Mouse (Mus musculus) forebrain, embryonic 14.5 days (tissue): ENCODE results near the gene Rbm47. TPM values are rescaled to one million over a fixed set of nuclear protein-coding genes. Genes with fewer than 3 reads are reported as not detected.

Experiments used
- ATAC-seq: fragments of 200-750 bp; cut with Nextera tagmentation; 2 replicates; pipeline ENCODE4 v1.8.0; 2017; ENCODE audit warnings: mild to moderate bottlenecking, moderate library complexity
- DNase-seq: peaks from one replicate; pipeline ENCODE4 v3.0.0-alpha.2; 2015; ENCODE audit warnings: low spot score
- H3K27ac ChIP-seq: fragments of 300-500 bp; sonication (generic); 2 replicates; pipeline ENCODE4 v1.5.1; 2014; ENCODE audit warnings: low read depth, mild to moderate bottlenecking, control low read depth, low read length, moderate library complexity
- H3K27me3 ChIP-seq: fragments of 300-500 bp; sonication (generic); replicated peaks from 2 replicates; pipeline ENCODE4 v1.6.1; 2014; ENCODE audit warnings: low read length, control low read depth, mixed read lengths; ENCODE audit not compliant: control insufficient read depth, insufficient read depth
- H3K36me3 ChIP-seq: fragments of 300-500 bp; sonication (generic); 2 replicates; pipeline ENCODE4 v1.6.1; 2014; ENCODE audit warnings: low read length, control low read depth; ENCODE audit not compliant: control insufficient read depth, insufficient read depth
- H3K4me1 ChIP-seq: fragments of 300-500 bp; sonication (generic); 2 replicates; pipeline ENCODE4 v1.6.1; 2014; ENCODE audit warnings: antibody characterized with exemption, low read length, control low read depth; ENCODE audit not compliant: control insufficient read depth, insufficient read depth
- H3K4me2 ChIP-seq: fragments of 300-500 bp; sonication (generic); 2 replicates; pipeline ENCODE4 v1.6.1; 2014; ENCODE audit warnings: mild to moderate bottlenecking, control low read depth, low read length
- H3K4me3 ChIP-seq: fragments of 300-500 bp; sonication (generic); 2 replicates; pipeline ENCODE4 v1.5.1; 2014; ENCODE audit warnings: low read depth, low read length, control low read depth
- H3K9ac ChIP-seq: fragments of 300-500 bp; sonication (generic); 2 replicates; pipeline ENCODE4 v1.6.1; 2014; ENCODE audit warnings: mild to moderate bottlenecking, low read length, control low read depth, moderate library complexity
- H3K9me3 ChIP-seq: fragments of 300-500 bp; sonication (generic); replicated peaks from 2 replicates; pipeline ENCODE4 v1.6.1; 2016; ENCODE audit warnings: low read length, control low read depth, mixed read lengths; ENCODE audit not compliant: control insufficient read depth
- whole genome bisulfite sequencing: fragments of 180-500 bp; shearing (Covaris S2); extraction: QIAGEN DNeasy Blood & Tissue Kit; methylation state at CpG from one replicate; pipeline ENCODE4 v1.1.7; 2014; 5-methylcytosine and 5-hydroxymethylcytosine counted together
- polyA plus RNA-seq: library from polyadenylated mRNA; unstranded; fragments of >200 nt; fragmentation: Nextera tagmentation; extraction: Ambion mirVana; gene quantifications from 2 replicates; pipeline ENCODE4 v1.2.1, GENCODE M21; 2014

The Rbm47 gene
- polyA plus RNA-seq, 1 experiment from 2014 or later, result 2.2 TPM

GRCm38 (mm10) chr5:66089600-66089999 lies 83.3 kb downstream of the Rbm47 start:
- Histone ChIP-seq H3K27ac (no peak overlapping the region), H3K9ac (no peak overlapping the region), H3K4me2 (no peak overlapping the region), H3K4me3 (no peak overlapping the region), H3K27me3 (no peaks in the 10 kb centered on the region), H3K4me1 (no peaks in the 10 kb centered on the region), H3K36me3 (no peaks in the 10 kb centered on the region), H3K9me3 (no peaks in the 10 kb centered on the region)
- 84% methylated on average over 4 of the region's 4 CpGs for WGBS
- ATAC-seq (no peak), DNase-seq (no peak)

GRCm38 (mm10) chr5:66088902-66089295 lies 84.0 kb downstream of the Rbm47 start:
- no peak overlapping the region for H3K27ac ChIP-seq
- WGBS, result 86% methylated on average over 5 of the region's 5 CpGs
- H3K4me2 ChIP-seq, result no peak overlapping the region
- H3K4me3 ChIP-seq, result no peak overlapping the region
- ATAC-seq, result no peak
- H3K4me1 ChIP-seq, result no peaks in the 10 kb centered on the region
- H3K27me3 ChIP-seq, result no peaks in the 10 kb centered on the region
- no peak overlapping the region for H3K9ac ChIP-seq
- no peaks in the 10 kb centered on the region for H3K36me3 ChIP-seq
- no peak for DNase-seq
- H3K9me3 ChIP-seq, result no peaks in the 10 kb centered on the region

DNA sequence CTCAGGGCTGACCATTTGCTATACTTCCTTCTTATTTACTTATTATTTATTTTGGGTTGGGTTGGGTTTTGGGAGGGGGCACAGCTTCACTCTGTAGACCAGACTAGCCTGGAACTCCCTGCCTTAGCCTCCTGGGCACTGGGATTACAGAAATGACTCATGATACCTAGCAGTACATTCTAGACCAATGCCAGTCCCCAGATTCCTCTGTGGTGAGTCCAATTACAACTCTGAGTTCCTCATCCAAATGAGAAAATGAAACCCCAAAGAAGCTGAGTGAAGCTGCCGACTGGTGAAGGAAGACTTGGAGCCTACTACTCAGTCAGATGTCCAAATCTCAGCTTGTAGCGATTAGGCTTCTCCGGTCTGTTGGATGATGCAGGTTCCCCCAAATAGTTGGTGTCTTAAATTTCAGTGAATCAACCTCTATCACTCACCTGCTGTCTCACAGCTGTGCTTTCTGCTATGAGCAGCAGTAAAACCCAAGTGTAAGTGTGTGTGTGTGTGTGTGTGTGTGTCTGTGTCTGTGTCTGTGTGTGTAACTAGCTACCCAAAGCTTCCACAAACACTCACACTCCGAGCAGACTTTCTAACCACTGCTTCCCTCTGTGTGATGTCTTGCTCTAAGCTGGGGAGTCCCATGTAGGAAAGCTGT lies 84.5 kb downstream of the Rbm47 start:
- WGBS, result 91% methylated on average over 4 of the region's 4 CpGs

DNA sequence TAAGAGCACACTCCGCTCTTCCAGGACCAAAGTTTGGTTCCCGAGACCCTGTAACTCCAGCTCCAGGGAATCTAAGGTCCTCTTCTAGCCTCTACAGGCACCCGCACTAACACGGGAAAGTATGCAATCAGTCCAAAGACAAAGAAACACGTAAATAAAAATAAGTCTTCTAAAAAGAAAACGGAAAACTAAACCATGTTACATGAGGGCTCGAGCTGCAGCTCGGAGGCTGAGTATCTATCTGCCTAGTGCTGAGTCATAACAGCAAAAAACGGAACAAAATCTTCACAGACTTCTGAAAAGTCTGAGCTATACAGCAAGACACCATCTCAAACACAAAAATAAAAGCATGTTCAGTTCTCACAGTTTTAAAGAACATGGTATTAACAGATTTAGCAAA lies 86.0 kb downstream of the Rbm47 start:
- no peak overlapping the region for H3K4me2 ChIP-seq
- H3K4me3 ChIP-seq, result no peak overlapping the region
- H3K27ac ChIP-seq, result no peak overlapping the region
- no peaks in the 10 kb centered on the region for H3K4me1 ChIP-seq
- H3K36me3 ChIP-seq, result no peaks in the 10 kb centered on the region
- ATAC-seq, result no peak
- DNase-seq, result no peak
- no peaks in the 10 kb centered on the region for H3K27me3 ChIP-seq
- H3K9ac ChIP-seq, result no peak overlapping the region
- 88% methylated on average over 9 of the region's 9 CpGs for WGBS
- H3K9me3 ChIP-seq, result no peaks in the 10 kb centered on the region

More for the DNA sequence above, 84.5 kb downstream of the Rbm47 start:
- Histone ChIP-seq H3K27ac (no peak overlapping the region), H3K4me1 (no peaks in the 10 kb centered on the region), H3K27me3 (no peaks in the 10 kb centered on the region), H3K9ac (no peak overlapping the region), H3K36me3 (no peaks in the 10 kb centered on the region), H3K4me2 (no peak overlapping the region), H3K9me3 (no peaks in the 10 kb centered on the region), H3K4me3 (no peak overlapping the region)
- no peak for ATAC-seq
- no peak for DNase-seq

DNA sequence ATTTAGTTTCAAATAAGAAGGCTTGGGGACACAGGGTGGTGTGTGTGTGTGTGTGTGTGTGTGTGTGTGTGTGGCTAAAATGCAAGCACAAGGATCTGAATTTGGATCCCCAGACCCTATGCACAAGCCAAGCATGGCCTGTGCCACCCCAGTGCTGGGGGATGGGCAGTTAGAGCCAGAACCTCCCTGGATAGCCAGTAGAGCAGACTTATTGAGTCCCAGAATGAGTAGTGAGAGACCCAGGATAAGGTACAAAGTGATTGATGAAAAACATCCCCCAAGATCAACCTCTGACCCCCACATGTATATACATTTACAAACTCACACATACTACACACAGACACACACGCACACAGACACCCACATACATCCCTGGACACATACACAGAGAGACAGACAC lies 86.6 kb downstream of the Rbm47 start:
- H3K36me3 ChIP-seq, result no peaks in the 10 kb centered on the region
- DNase-seq (no peak), ATAC-seq (no peak)
- no peaks in the 10 kb centered on the region for H3K9me3 ChIP-seq
- no peak overlapping the region for H3K4me3 ChIP-seq
- WGBS, result 89% methylated on average over 1 of the region's 1 CpGs
- H3K4me2 ChIP-seq, result no peak overlapping the region
- H3K27me3 ChIP-seq, result no peaks in the 10 kb centered on the region
- no peak overlapping the region for H3K27ac ChIP-seq
- no peaks in the 10 kb centered on the region for H3K4me1 ChIP-seq
- no peak overlapping the region for H3K9ac ChIP-seq

DNA sequence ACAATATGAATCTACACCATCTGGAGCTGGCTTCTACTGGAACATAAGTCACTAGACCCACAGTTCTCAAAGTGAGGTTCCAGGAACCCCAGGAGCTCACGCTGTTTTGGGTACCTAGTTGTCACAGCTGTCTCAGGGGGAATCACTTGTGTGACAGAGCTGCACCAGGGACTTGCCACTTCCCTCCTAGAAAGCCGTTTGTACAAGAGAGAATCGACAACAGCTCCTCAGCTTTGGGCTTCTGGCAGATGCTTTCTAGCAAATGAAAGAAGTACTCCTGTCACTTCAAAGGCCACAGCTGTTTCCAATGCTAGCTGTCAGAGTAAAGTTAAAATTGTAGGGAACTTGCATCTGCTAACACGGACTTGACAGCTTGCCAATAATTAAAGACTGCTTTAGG lies 87.4 kb downstream of the Rbm47 start:
- ATAC-seq, result no peak
- Histone ChIP-seq H3K27ac (no peak overlapping the region), H3K9me3 (no peaks in the 10 kb centered on the region), H3K36me3 (no peaks in the 10 kb centered on the region), H3K9ac (no peak overlapping the region), H3K4me1 (no peaks in the 10 kb centered on the region), H3K4me3 (no peak overlapping the region), H3K4me2 (no peak overlapping the region), H3K27me3 (no peaks in the 10 kb centered on the region)
- 52% methylated on average over 4 of the region's 4 CpGs for WGBS
- DNase-seq, result peak; percentile 58

DNA sequence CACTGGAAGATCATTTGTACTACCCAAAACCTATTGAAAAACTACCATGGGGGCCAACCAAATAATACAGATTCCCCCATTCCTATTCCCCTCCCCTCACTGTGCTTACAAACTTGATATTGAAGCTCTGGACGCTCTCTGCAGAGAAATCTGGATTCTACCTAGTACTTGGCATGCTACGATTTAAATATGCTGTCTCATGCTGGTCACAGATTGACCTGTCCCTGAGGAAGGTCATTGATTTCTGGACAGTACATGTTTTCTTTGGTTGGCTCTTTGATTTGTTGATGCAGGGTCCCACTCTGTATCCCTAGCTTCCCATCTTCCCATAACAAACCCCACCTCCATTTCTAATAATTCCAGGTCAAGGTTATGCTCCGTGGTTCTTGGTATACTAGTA lies 88.4 kb downstream of the Rbm47 start:
- no peaks in the 10 kb centered on the region for H3K9me3 ChIP-seq
- H3K4me1 ChIP-seq, result no peaks in the 10 kb centered on the region
- H3K4me2 ChIP-seq, result no peak overlapping the region
- H3K27ac ChIP-seq, result no peak overlapping the region
- H3K36me3 ChIP-seq, result no peaks in the 10 kb centered on the region
- no peak for DNase-seq
- H3K4me3 ChIP-seq, result no peak overlapping the region
- H3K9ac ChIP-seq, result no peak overlapping the region
- H3K27me3 ChIP-seq, result no peaks in the 10 kb centered on the region
- 89% methylated on average over 3 of the region's 3 CpGs for WGBS
- no peak for ATAC-seq

DNA sequence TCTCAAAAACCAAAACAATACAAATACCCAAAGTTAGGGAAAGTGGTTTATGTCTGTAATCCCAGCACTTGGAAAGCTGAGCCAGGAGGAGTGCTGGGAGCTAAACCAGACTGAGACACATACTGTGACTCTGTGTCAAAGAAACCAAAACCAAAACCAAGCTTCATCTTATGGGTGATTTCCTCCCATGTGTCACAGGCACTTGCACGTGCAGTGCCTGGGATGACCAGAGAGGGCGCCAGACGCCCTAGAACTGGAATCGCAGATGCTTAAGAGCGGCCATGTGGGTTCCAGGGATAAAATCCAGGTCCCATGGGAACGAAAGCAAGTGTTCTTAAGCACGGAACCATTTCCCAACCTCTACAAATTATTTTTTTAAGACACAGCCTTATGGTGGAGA lies 89.6 kb downstream of the Rbm47 start:
- Histone ChIP-seq H3K27ac (no peak overlapping the region), H3K36me3 (no peaks in the 10 kb centered on the region), H3K27me3 (no peaks in the 10 kb centered on the region), H3K4me2 (no peak overlapping the region), H3K9me3 (no peaks in the 10 kb centered on the region), H3K9ac (no peak overlapping the region), H3K4me1 (no peaks in the 10 kb centered on the region), H3K4me3 (no peak overlapping the region)
- peak; percentile 32 for DNase-seq
- 37% methylated on average over 7 of the region's 7 CpGs for WGBS
- ATAC-seq, result no peak

DNA sequence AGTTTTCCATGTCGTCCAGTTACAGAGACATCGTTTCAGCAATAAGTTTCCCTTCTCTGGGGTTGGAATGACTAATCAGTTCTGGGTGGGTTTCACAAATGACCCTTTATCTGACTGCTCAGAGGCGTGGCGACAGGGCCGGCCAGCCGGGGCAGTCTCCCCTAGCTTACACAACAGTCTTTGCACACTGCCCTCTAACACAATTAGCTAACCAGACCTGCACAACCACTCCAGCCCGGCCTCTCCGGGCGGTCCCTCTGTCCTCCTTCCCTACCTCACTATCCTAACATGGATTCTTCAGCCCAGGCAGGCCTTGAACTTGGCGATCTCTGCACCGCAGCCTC lies 90.7 kb downstream of the Rbm47 start:
- Histone ChIP-seq H3K36me3 (no peaks in the 10 kb centered on the region), H3K27ac (no peak overlapping the region), H3K4me2 (no peak overlapping the region), H3K4me1 (no peaks in the 10 kb centered on the region), H3K9me3 (no peaks in the 10 kb centered on the region), H3K27me3 (no peaks in the 10 kb centered on the region), H3K4me3 (no peak overlapping the region), H3K9ac (no peak overlapping the region)
- no peak for ATAC-seq
- no peak for DNase-seq
- WGBS, result 81% methylated on average over 11 of the region's 11 CpGs
